Mouse (Mus musculus) MEL (cell line): ENCODE results near the gene Fam102b. TPM values are rescaled to one million over a fixed set of nuclear protein-coding genes. Genes with fewer than 3 reads are reported as not detected.
A peak's percentile ranks its signal among the peaks of the same experiment; 100 is the strongest.

ENCODE experiments used
- DNase-seq: peaks from one replicate; pipeline ENCODE4 v3.0.0; 2011; ENCODE audit warnings: low read depth, low spot score
- H3K27ac ChIP-seq: 2 replicates; pipeline ENCODE4 v1.5.1; 2012; ENCODE audit warnings: low read depth, mild to moderate bottlenecking, control low read depth, low read length, moderate library complexity; ENCODE audit not compliant: control insufficient read depth
- H3K27me3 ChIP-seq, 2 experiments: fragments of 150-350 bp in 1 of 2; sonication (generic) in 1 of 2; 2 replicates each; pipeline ENCODE4 v1.6.1; 2012; ENCODE audit warnings: low read length in 2 of 2, mild to moderate bottlenecking in 2 of 2, improper control_type of control experiment in 1 of 2, moderate library complexity in 1 of 2; ENCODE audit not compliant: insufficient read depth in 2 of 2, control insufficient read depth in 1 of 2
- H3K36me3 ChIP-seq, 2 experiments: 2 replicates each; pipeline ENCODE4 v1.6.1; 2012 to 2014; ENCODE audit warnings: low read length in 2 of 2, improper control_type of control experiment in 1 of 2, inconsistent platforms in 1 of 2, mild to moderate bottlenecking in 1 of 2; ENCODE audit not compliant: insufficient read depth in 2 of 2, control insufficient read depth in 1 of 2
- H3K4me1 ChIP-seq, 2 experiments: fragments of 150-350 bp in 1 of 2; sonication (generic) in 1 of 2; 2 replicates each; pipeline ENCODE4 v1.6.1; 2012; ENCODE audit warnings: low read length in 2 of 2, improper control_type of control experiment in 1 of 2, mild to moderate bottlenecking in 1 of 2; ENCODE audit not compliant: insufficient read depth in 2 of 2, control insufficient read depth in 1 of 2
- H3K4me3 ChIP-seq, 2 experiments: fragments of 150-350 bp in 1 of 2; sonication (generic) in 1 of 2; 2 replicates each; pipeline ENCODE4 v1.5.1; 2012; ENCODE audit warnings: low read depth in 2 of 2, low read length in 2 of 2, mild to moderate bottlenecking in 2 of 2, moderate library complexity in 2 of 2, control low read depth in 1 of 2, improper control_type of control experiment in 1 of 2; ENCODE audit not compliant: control insufficient read depth in 1 of 2, insufficient read depth in 1 of 2
- H3K79me2 ChIP-seq: 2 replicates; pipeline ENCODE4 v1.6.1; 2012; ENCODE audit warnings: mild to moderate bottlenecking, low read length, moderate library complexity; ENCODE audit not compliant: control insufficient read depth, poor library complexity, insufficient read depth
- H3K9ac ChIP-seq: 2 replicates; pipeline ENCODE4 v1.6.1; 2012; ENCODE audit warnings: low read depth, mild to moderate bottlenecking, control low read depth, low read length, moderate library complexity; ENCODE audit not compliant: control insufficient read depth, poor library complexity, severe bottlenecking
- H3K9me3 ChIP-seq: fragments of 150-350 bp; sonication (generic); replicated peaks from 2 replicates; pipeline ENCODE4 v1.6.1; 2012; ENCODE audit warnings: mild to moderate bottlenecking, low read length, improper control_type of control experiment, moderate library complexity; ENCODE audit not compliant: insufficient read depth
- BHLHE40 ChIP-seq: IDR thresholded peaks from 2 replicates; pipeline ENCODE4 v1.6.1; 2012; ENCODE audit warnings: low read depth, mild to moderate bottlenecking, inconsistent platforms, low read length, improper control_type of control experiment, borderline replicate concordance
- CHD1 ChIP-seq: IDR thresholded peaks from 2 replicates; pipeline ENCODE4 v1.6.1; 2012; ENCODE audit warnings: low read depth, mild to moderate bottlenecking, inconsistent platforms, low read length, improper control_type of control experiment
- CHD2 ChIP-seq: IDR thresholded peaks from 2 replicates; pipeline ENCODE4 v1.6.1; 2011; ENCODE audit warnings: low read length, improper control_type of control experiment
- CTCF ChIP-seq, 3 experiments: IDR thresholded peaks in 2 of 3; conservative IDR thresholded peaks in 1 of 3; 2 replicates each; pipeline ENCODE4 v1.5.1; 2011 to 2012; ENCODE audit warnings: low read length in 3 of 3, low read depth in 2 of 3, mild to moderate bottlenecking in 2 of 3, improper control_type of control experiment in 1 of 3, inconsistent platforms in 1 of 3, mixed read lengths in 1 of 3, moderate library complexity in 1 of 3; ENCODE audit not compliant: control insufficient read depth in 1 of 3, insufficient read depth in 1 of 3, poor library complexity in 1 of 3, severe bottlenecking in 1 of 3
- E2F4 ChIP-seq: IDR thresholded peaks from 2 replicates; pipeline ENCODE4 v1.6.1; 2011; ENCODE audit warnings: low read depth, low read length, improper control_type of control experiment, borderline replicate concordance
- ELF1 ChIP-seq: IDR thresholded peaks from 2 replicates; pipeline ENCODE4 v1.6.1; 2014; ENCODE audit warnings: low read depth, mild to moderate bottlenecking, inconsistent platforms, low read length, improper control_type of control experiment, moderate library complexity
- EP300 ChIP-seq, 2 experiments: IDR thresholded peaks; 2 replicates each; pipeline ENCODE4 v1.6.1; 2011; ENCODE audit warnings: improper control_type of control experiment in 2 of 2, low read length in 2 of 2, low read depth in 1 of 2, mild to moderate bottlenecking in 1 of 2
- ETS1 ChIP-seq: IDR thresholded peaks from 2 replicates; pipeline ENCODE4 v1.6.1; 2012; ENCODE audit warnings: low read depth, mild to moderate bottlenecking, inconsistent platforms, low read length, improper control_type of control experiment, moderate library complexity
- GABPA ChIP-seq: IDR thresholded peaks from 2 replicates; pipeline ENCODE4 v1.6.1; 2012; ENCODE audit warnings: low read depth, mild to moderate bottlenecking, inconsistent platforms, low read length, improper control_type of control experiment, moderate library complexity
- GATA1 ChIP-seq: IDR thresholded peaks from 2 replicates; pipeline ENCODE4 v1.6.1; 2011; ENCODE audit warnings: low read depth, low read length, improper control_type of control experiment
- HCFC1 ChIP-seq: IDR thresholded peaks from 2 replicates; pipeline ENCODE4 v1.6.1; 2012; ENCODE audit warnings: low read depth, mild to moderate bottlenecking, inconsistent platforms, low read length, improper control_type of control experiment, moderate library complexity
- JUND ChIP-seq: IDR thresholded peaks from 2 replicates; pipeline ENCODE4 v1.6.1; 2011; ENCODE audit warnings: low read depth, mild to moderate bottlenecking, improper control_type of control experiment, low read length
- KAT2A ChIP-seq: conservative IDR thresholded peaks from 2 replicates; pipeline ENCODE4 v1.6.1; 2012; ENCODE audit warnings: low read depth, low read length, improper control_type of control experiment, inconsistent platforms
- MAFK ChIP-seq: IDR thresholded peaks from 2 replicates; pipeline ENCODE4 v1.6.1; 2011; ENCODE audit warnings: low read depth, mild to moderate bottlenecking, low read length, improper control_type of control experiment, borderline replicate concordance
- MAX ChIP-seq: IDR thresholded peaks from 2 replicates; pipeline ENCODE4 v1.6.1; 2011; ENCODE audit warnings: low read length, improper control_type of control experiment
- MAZ ChIP-seq: IDR thresholded peaks from 2 replicates; pipeline ENCODE4 v1.6.1; 2012; ENCODE audit warnings: low read depth, mild to moderate bottlenecking, inconsistent platforms, low read length, improper control_type of control experiment
- MEF2A ChIP-seq: IDR thresholded peaks from 2 replicates; pipeline ENCODE4 v1.6.1; 2014; ENCODE audit warnings: low read depth, mild to moderate bottlenecking, inconsistent platforms, low read length, improper control_type of control experiment; ENCODE audit not compliant: poor library complexity, insufficient replicate concordance, severe bottlenecking; ENCODE audit errors: extremely low read depth
- MXI1 ChIP-seq: IDR thresholded peaks from 2 replicates; pipeline ENCODE4 v1.6.1; 2011; ENCODE audit warnings: mild to moderate bottlenecking, low read depth, low read length, improper control_type of control experiment
- MYB ChIP-seq: IDR thresholded peaks from 2 replicates; pipeline ENCODE4 v1.6.1; 2011; ENCODE audit warnings: mild to moderate bottlenecking, low read depth, low read length, improper control_type of control experiment
- MYC ChIP-seq: IDR thresholded peaks from 2 replicates; pipeline ENCODE4 v1.6.1; 2011; ENCODE audit warnings: low read depth, mild to moderate bottlenecking, low read length, improper control_type of control experiment, moderate library complexity
- NELFE ChIP-seq: IDR thresholded peaks from 2 replicates; pipeline ENCODE4 v1.6.1; 2011; ENCODE audit warnings: low read depth, low read length, improper control_type of control experiment
- NRF1 ChIP-seq: IDR thresholded peaks from 2 replicates; pipeline ENCODE4 v1.6.1; 2014; ENCODE audit warnings: low read depth, mild to moderate bottlenecking, inconsistent platforms, low read length, improper control_type of control experiment, moderate library complexity; ENCODE audit not compliant: poor library complexity, insufficient read depth, severe bottlenecking
- POLR2A ChIP-seq, 2 experiments: IDR thresholded peaks; 2 replicates each; pipeline ENCODE4 v1.6.1; 2011 to 2012; ENCODE audit warnings: low read length in 2 of 2, mild to moderate bottlenecking in 2 of 2, control low read depth in 1 of 2, improper control_type of control experiment in 1 of 2, low read depth in 1 of 2, moderate library complexity in 1 of 2; ENCODE audit not compliant: control insufficient read depth in 1 of 2, insufficient read depth in 1 of 2, poor library complexity in 1 of 2
- POLR2AphosphoS2 ChIP-seq: IDR thresholded peaks from 2 replicates; pipeline ENCODE4 v1.6.1; 2011; ENCODE audit warnings: low read length, improper control_type of control experiment
- POLR2AphosphoS5 ChIP-seq: IDR thresholded peaks from 2 replicates; pipeline ENCODE4 v1.6.1; 2012; ENCODE audit warnings: low read depth, borderline replicate concordance, mild to moderate bottlenecking, inconsistent platforms, low read length, moderate library complexity, mixed read lengths
- RAD21 ChIP-seq: IDR thresholded peaks from 2 replicates; pipeline ENCODE4 v1.6.1; 2011; ENCODE audit warnings: mild to moderate bottlenecking, low read depth, low read length, improper control_type of control experiment
- RCOR1 ChIP-seq: IDR thresholded peaks from 2 replicates; pipeline ENCODE4 v1.6.1; 2012; ENCODE audit warnings: low read depth, mild to moderate bottlenecking, inconsistent platforms, low read length, improper control_type of control experiment
- SIN3A ChIP-seq: IDR thresholded peaks from 2 replicates; pipeline ENCODE4 v1.6.1; 2012; ENCODE audit warnings: low read length, improper control_type of control experiment, inconsistent platforms
- SMC3 ChIP-seq: IDR thresholded peaks from 2 replicates; pipeline ENCODE4 v1.6.1; 2011; ENCODE audit warnings: low read depth, low read length, improper control_type of control experiment
- TAL1 ChIP-seq: IDR thresholded peaks from 2 replicates; pipeline ENCODE4 v1.6.1; 2012; ENCODE audit warnings: mild to moderate bottlenecking, inconsistent platforms, low read length, moderate library complexity, mixed read lengths
- TBP ChIP-seq: IDR thresholded peaks from 2 replicates; pipeline ENCODE4 v1.8.0; 2011; ENCODE audit warnings: low read depth, low read length, improper control_type of control experiment
- TCF12 ChIP-seq: IDR thresholded peaks from 2 replicates; pipeline ENCODE4 v1.6.1; 2014; ENCODE audit warnings: low read depth, mild to moderate bottlenecking, inconsistent platforms, low read length, improper control_type of control experiment, moderate library complexity
- UBTF ChIP-seq: IDR thresholded peaks from 2 replicates; pipeline ENCODE4 v1.6.1; 2012; ENCODE audit warnings: low read depth, mild to moderate bottlenecking, inconsistent platforms, low read length, improper control_type of control experiment, moderate library complexity, borderline replicate concordance; ENCODE audit not compliant: insufficient read depth
- USF1 ChIP-seq: IDR thresholded peaks from 2 replicates; pipeline ENCODE4 v1.6.1; 2014; ENCODE audit warnings: low read depth, mild to moderate bottlenecking, inconsistent platforms, low read length, improper control_type of control experiment, moderate library complexity
- USF2 ChIP-seq, 2 experiments: IDR thresholded peaks; 2 replicates each; pipeline ENCODE4 v1.6.1; 2011 to 2012; ENCODE audit warnings: improper control_type of control experiment in 2 of 2, low read length in 2 of 2, borderline replicate concordance in 1 of 2, inconsistent platforms in 1 of 2, low read depth in 1 of 2, mild to moderate bottlenecking in 1 of 2; ENCODE audit not compliant: insufficient read depth in 1 of 2
- ZKSCAN1 ChIP-seq: IDR thresholded peaks from 2 replicates; pipeline ENCODE4 v1.6.1; 2012; ENCODE audit warnings: low read depth, mild to moderate bottlenecking, inconsistent platforms, low read length, improper control_type of control experiment, moderate library complexity
- ZMIZ1 ChIP-seq: IDR thresholded peaks from 2 replicates; pipeline ENCODE4 v1.6.1; 2012; ENCODE audit warnings: low read depth, mild to moderate bottlenecking, inconsistent platforms, low read length, improper control_type of control experiment, moderate library complexity
- ZNF384 ChIP-seq: IDR thresholded peaks from 2 replicates; pipeline ENCODE4 v1.6.1; 2012; ENCODE audit warnings: low read depth, mild to moderate bottlenecking, inconsistent platforms, low read length, improper control_type of control experiment
- polyA plus RNA-seq, 2 experiments: library from polyadenylated mRNA; stranded (reverse) in 1 of 2; unstranded in 1 of 2; fragments of >175 nt in 1 of 2; fragments of >200 nt in 1 of 2; gene quantifications; 2 replicates each; pipeline versions ENCODE4 v1.2.1 to v1.2.4; 2012; ENCODE audit warnings: low replicate concordance in 2 of 2, low read depth in 1 of 2; ENCODE audit not compliant: insufficient read length in 2 of 2, insufficient read depth in 1 of 2, missing spikeins in 1 of 2
- total RNA-seq: library from RNA; depleted of rRNA; stranded (reverse); fragments of 300-350 nt; gene quantifications from 2 replicates; pipeline ENCODE4 v1.2.3, GENCODE M21; 2012

The Fam102b gene
- total and polyA plus RNA-seq, 3 experiments, result 10.4 to 26.9 (median 14.1) TPM

DNA sequence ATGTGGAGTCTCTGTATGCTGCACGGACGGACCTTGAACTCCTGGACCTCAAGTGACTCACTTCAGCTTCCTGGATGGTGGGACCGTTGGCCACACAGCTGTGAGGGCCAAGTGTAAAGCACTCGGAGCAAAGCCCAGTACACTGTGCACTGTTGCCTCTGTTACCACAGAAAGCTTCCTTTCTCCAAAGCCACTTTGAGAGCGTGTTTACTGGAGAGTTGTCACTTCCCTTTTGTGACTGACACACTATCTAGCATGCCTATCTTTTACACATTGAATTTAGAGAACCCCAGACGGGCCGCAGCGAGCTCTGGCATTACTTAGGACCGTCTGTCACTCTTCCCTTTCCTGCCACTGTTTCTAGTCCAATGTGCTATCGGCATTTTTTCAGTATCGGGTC, 30.1 kb downstream of the Fam102b start:
- Histone ChIP-seq H3K9ac (peak overlapping the region; percentile 63), H3K4me3 (peak overlapping the region; percentile 30 to 53), H3K27ac (peak overlapping the region; percentile 89), H3K4me1 (peaks cover 22 to 25% of the 10 kb centered on the region in 2 experiments), H3K79me2 (no peaks in the 10 kb centered on the region), H3K27me3 (no peaks in the 10 kb centered on the region), H3K36me3 (peaks cover 0 to 40% of the 10 kb centered on the region in 2 experiments; a peak in 2 of 4 replicates), H3K9me3 (no peaks in the 10 kb centered on the region)
- peak; percentile 88 for DNase-seq
- TF ChIP-seq HCFC1 (0 out of 2 replicates have a peak, but pooled peaks have one; percentile 46), TCF12 (peak; percentile 57), ZNF384 (no peak), USF2 (IDR thresholded peaks at IDR 0.05; ENCODE audit: borderline replicate concordance in 1 of 2, insufficient read depth in 1 of 2, low read depth in 1 of 2, low read length in 2 of 2) (no peak), USF1 (no peak), GABPA (no peak), SMC3 (no peak), SIN3A (peak; percentile 93), NELFE (no peak), ETS1 (peak; percentile 71), MYC (no peak), CTCF (IDR thresholded peaks at IDR 0.05 in 2 of 3, conservative IDR thresholded peaks at IDR 0.05 in 1 of 3; ENCODE audit: control insufficient read depth in 1 of 3, insufficient read depth in 1 of 3, low read depth in 2 of 3, low read length in 3 of 3, poor library complexity in 1 of 3, severe bottlenecking in 1 of 3) (no peak), ZMIZ1 (no peak), E2F4 (no peak), MAFK (no peak), MEF2A (no peak), ZKSCAN1 (no peak), NRF1 (no peak), TAL1 (no peak; the same call in 1 of the 2 replicates), GATA1 (peak; percentile 96), RAD21 (no peak), CHD2 (no peak), RCOR1 (no peak), MAX (peak; percentile 72; the same call in 1 of the 2 replicates), JUND (no peak), POLR2AphosphoS2 (no peak), EP300 (IDR thresholded peaks at IDR 0.05; ENCODE audit: low read depth in 1 of 2, low read length in 2 of 2) (peak; percentile 47 to 74; a peak in 3 of 4 replicates), MAZ (no peak), MXI1 (peak; percentile 94), CHD1 (no peak), UBTF (no peak), ELF1 (0 out of 2 replicates have a peak, but pooled peaks have one; percentile 25), KAT2A (no peak), TBP (peak; percentile 77; the same call in 1 of the 2 replicates), POLR2AphosphoS5 (no peak), MYB (no peak), BHLHE40 (no peak), POLR2A (IDR thresholded peaks at IDR 0.05; ENCODE audit: control insufficient read depth in 1 of 2, insufficient read depth in 1 of 2, low read depth in 1 of 2, low read length in 2 of 2, poor library complexity in 1 of 2) (peak in 1 of 2 experiments; percentile 43; a peak in 1 of 4 replicates)
